ENCODE assay signal across 8 mouse cellular contexts in genomic region chr15:62328305-62328881, GRCm38 (mm10).
A peak's percentile ranks its signal among the peaks of the same experiment; 100 is the strongest.
DNase-seq lines count a peak whose midpoint lies in the region; ATAC-seq and TF ChIP-seq lines count a peak whose summit lies in the region.

No protein-coding gene starts in this region.

- no peak for TF ChIP-seq CTCF in lung, embryonic 14.5 days (IDR thresholded peaks at IDR 0.05; ENCODE audit: low read depth)

- peaks cover 10% of the 10 kb centered on the region; the same call in 1 of the 2 replicates for H3K4me1 ChIP-seq in kidney, embryonic 14.5 days (ENCODE audit: control insufficient read depth, insufficient read depth, low read length)
- H3K4me1 ChIP-seq in embryonic facial prominence, embryonic 12.5 days: peaks cover 13% of the 10 kb centered on the region; the same call in 1 of the 2 replicates
- peaks cover 5% of the 10 kb centered on the region; the same call in 1 of the 2 replicates for H3K4me1 ChIP-seq in lung, embryonic 14.5 days (ENCODE audit: insufficient read depth)

- no peak overlapping the region for H3K27ac ChIP-seq in kidney, embryonic 14.5 days (ENCODE audit: low read depth, low read length)
- no peak overlapping the region for H3K27ac ChIP-seq in embryonic facial prominence, embryonic 12.5 days
- H3K27ac ChIP-seq in lung, embryonic 14.5 days (ENCODE audit: low read depth): no peak overlapping the region

- no peaks in the 10 kb centered on the region for H3K9me3 ChIP-seq in kidney, embryonic 14.5 days (ENCODE audit: control insufficient read depth, low read length)
- H3K9me3 ChIP-seq in embryonic facial prominence, embryonic 12.5 days: no peaks in the 10 kb centered on the region
- H3K9me3 ChIP-seq in lung, embryonic 14.5 days (ENCODE audit: low read depth, low read length): no peaks in the 10 kb centered on the region

- DNase-seq in kidney, adult 18-20 months: peak; percentile 25
- DNase-seq in heart, postnatal 10 days: peak; percentile 72 to 76
- DNase-seq in lung, embryonic 14.5 days: peak; percentile 57
- DNase-seq in urinary bladder, postnatal 36 days (ENCODE audit: low spot score in 2 of 2): peak; percentile 18 to 35
- no peak for DNase-seq in cerebellum, adult 18-20 months
- DNase-seq in layer of hippocampus, adult 9-11 months: no peak

- intact Hi-C loops in heart, postnatal 10 days (cut with DNase I): loop anchor here (5.0 kb wide), 2 partner anchors 71 to 111 kb away; no protein-coding TSS in a partner anchor

- H3K27me3 ChIP-seq in kidney, embryonic 14.5 days (ENCODE audit: control insufficient read depth, insufficient read depth, low read length): no peaks in the 10 kb centered on the region
- no peaks in the 10 kb centered on the region for H3K27me3 ChIP-seq in embryonic facial prominence, embryonic 12.5 days
- H3K27me3 ChIP-seq in lung, embryonic 14.5 days (ENCODE audit: insufficient read depth, low read length): no peaks in the 10 kb centered on the region

- H3K36me3 ChIP-seq in kidney, embryonic 14.5 days (ENCODE audit: control insufficient read depth, insufficient read depth, low read length): no peaks in the 10 kb centered on the region
- no peaks in the 10 kb centered on the region for H3K36me3 ChIP-seq in embryonic facial prominence, embryonic 12.5 days
- no peaks in the 10 kb centered on the region for H3K36me3 ChIP-seq in lung, embryonic 14.5 days (ENCODE audit: insufficient read depth)

- WGBS in kidney, embryonic 14.5 days: 58% methylated on average over 9 of the region's 9 CpGs
- WGBS in embryonic facial prominence, embryonic 12.5 days: 53% methylated on average over 9 of the region's 9 CpGs
- 19% methylated on average over 9 of the region's 9 CpGs for WGBS in lung, embryonic 14.5 days

- H3K4me3 ChIP-seq in kidney, embryonic 14.5 days (ENCODE audit: low read length): no peak overlapping the region
- no peak overlapping the region for H3K4me3 ChIP-seq in embryonic facial prominence, embryonic 12.5 days
- H3K4me3 ChIP-seq in lung, embryonic 14.5 days (ENCODE audit: low read depth, low read length): no peak overlapping the region

- H3K9ac ChIP-seq in kidney, embryonic 14.5 days (ENCODE audit: low read depth, low read length): no peak overlapping the region
- no peak overlapping the region for H3K9ac ChIP-seq in embryonic facial prominence, embryonic 12.5 days
- no peak overlapping the region for H3K9ac ChIP-seq in lung, embryonic 14.5 days

- no peak for ATAC-seq in kidney, embryonic 14.5 days (ENCODE audit: low FRiP score, low TSS enrichment)
- no peak for ATAC-seq in embryonic facial prominence, embryonic 12.5 days (ENCODE audit: insufficient number of reproducible peaks, insufficient read depth, low FRiP score, low TSS enrichment)
- ATAC-seq in lung, embryonic 14.5 days (ENCODE audit: insufficient read depth): peak; percentile 74; the same call in 1 of the 2 replicates

- no peak overlapping the region for H3K4me2 ChIP-seq in kidney, embryonic 14.5 days (replicated peaks; ENCODE audit: low read depth, low read length)
- peak overlapping the region; percentile 15; the same call in 1 of the 2 replicates for H3K4me2 ChIP-seq in embryonic facial prominence, embryonic 12.5 days (replicated peaks)
- peak overlapping the region; percentile 38 for H3K4me2 ChIP-seq in lung, embryonic 14.5 days

Comparison
In these comparisons a context has a peak if more than half of its experiments do, and no peak if none do; other contexts are left out.
1. DNase-seq: peak in kidney, adult 18-20 months (single experiment), heart, postnatal 10 days (2 of 2), lung, embryonic 14.5 days (single experiment) and urinary bladder, postnatal 36 days (2 of 2); none in cerebellum, adult 18-20 months (0 of 2) and layer of hippocampus, adult 9-11 months (single experiment).